Mouse (Mus musculus): ENCODE measurements around the gene Ptprcap. TPM values are rescaled to one million over a fixed set of nuclear protein-coding genes. Genes with fewer than 3 reads are reported as not detected.
"Not testable (repeated sequence)": the region's sequence is repeated elsewhere in the genome, so short reads cannot be mapped to it uniquely, and the experiment has no call there.

Ptprcap gene
- polyA plus RNA-seq, 1 experiment: 1.9 TPM

- peak in 1 of 2 experiments; percentile 46 for DNase-seq (ENCODE audit: extremely low spot score in 1 of 2, low spot score in 1 of 2)
Measured at GRCm38 (mm10) chr19:4125268-4125667, 28.1 kb upstream of the Ptprcap start.

DNA sequence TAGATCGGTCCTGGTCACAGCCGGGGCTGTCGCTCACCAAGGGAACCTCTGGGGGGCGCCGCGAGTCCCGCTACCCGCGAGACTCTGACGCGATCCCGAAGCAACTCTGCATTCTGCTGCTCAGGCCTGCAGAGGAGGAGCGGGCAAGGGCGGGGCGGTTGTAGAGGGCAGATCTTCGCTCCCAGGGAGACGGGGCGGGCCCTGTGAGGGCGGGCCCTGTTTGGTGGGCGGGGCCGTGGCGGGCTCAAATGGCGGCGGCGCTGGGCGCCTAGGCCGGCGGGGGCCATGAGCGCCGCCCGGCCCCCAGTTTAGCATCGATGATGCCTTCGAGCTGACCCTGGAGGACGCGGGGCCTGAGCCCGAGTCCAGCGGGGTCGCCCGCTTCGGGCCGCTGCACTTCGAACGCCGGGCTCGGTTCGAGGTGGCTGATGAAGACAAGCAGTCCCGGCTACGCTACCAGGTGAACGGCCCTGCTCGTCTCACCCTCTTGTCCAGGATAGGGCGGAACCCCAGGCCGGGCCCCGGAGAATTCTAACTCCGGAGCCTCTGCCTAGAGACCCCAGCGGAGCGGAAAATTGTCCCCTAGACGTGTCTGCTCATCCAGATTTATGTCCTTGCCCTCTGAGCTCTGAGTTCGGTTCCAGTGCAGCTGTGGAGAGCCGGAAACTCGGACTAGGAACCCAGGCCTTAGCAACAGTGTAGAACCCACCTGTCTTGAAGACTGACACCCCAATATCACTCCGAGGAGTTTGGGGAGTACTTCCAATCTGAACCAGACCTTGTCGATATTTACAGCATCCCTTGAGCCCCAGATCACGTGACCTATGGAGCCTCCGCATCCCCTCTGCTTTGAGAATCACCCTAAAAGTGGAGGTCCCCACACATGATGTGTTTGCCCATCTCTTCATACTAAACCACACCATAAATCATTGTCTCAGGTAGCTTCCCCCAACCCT, 27.4 kb upstream of the Ptprcap start, which contains the start of gene Aip:
Gene Aip (minus strand): TSS at position 118 of the 956 bp plus-strand sequence.
- peak; percentile 96 to 98 for DNase-seq (ENCODE audit: extremely low spot score in 1 of 2, low spot score in 1 of 2)

- DNase-seq (ENCODE audit: extremely low spot score in 1 of 2, low spot score in 1 of 2): no peak
Measured at GRCm38 (mm10) chr19:4126759-4127495, 26.5 kb upstream of the Ptprcap start.

DNA sequence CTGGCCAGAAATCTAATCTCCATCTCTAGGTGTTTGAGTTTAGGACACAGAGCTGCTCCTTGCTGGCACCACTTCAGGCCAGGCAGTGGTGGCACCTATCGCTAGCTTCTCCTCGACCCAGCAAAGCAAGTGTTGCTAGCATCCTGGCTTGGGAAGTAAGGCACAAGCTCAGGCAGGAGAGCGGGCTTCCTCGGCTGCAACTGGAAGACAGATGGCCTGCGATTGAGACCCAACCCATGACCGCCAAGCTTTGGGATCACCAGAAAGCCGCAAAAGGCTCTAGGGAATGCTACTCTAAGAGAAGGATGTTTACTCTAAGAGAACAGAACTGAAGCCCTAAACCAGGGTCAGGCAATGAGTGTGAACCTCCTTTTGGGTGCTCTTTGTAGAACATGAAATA, 23.9 kb upstream of the Ptprcap start:
- DNase-seq (ENCODE audit: extremely low spot score in 1 of 2, low spot score in 1 of 2): no peak

- no peak for DNase-seq (ENCODE audit: extremely low spot score in 1 of 2, low spot score in 1 of 2)
Measured at GRCm38 (mm10) chr19:4130106-4130505, 23.3 kb upstream of the Ptprcap start.

DNA sequence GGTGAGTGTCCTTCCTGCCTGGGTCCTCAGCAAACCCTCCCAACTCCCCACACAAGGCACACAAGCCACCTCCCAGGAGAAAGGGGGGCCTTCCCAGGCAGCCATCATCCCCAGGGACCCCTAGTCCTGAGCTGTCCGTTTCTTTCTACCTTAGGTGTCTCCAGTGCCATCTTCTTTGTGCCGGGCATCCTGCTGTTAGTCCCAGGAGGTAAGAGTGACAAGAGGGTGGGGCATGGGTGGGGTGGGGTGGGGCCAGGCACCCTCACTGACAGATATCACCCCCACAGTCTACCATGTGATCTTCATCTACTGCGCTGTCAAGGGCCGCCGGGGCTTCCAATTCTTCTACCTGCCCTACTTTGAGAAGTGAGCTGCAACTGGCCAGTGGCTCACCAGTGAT, 22.3 kb upstream of the Ptprcap start:
- no peak for DNase-seq (ENCODE audit: extremely low spot score in 1 of 2, low spot score in 1 of 2)

DNA sequence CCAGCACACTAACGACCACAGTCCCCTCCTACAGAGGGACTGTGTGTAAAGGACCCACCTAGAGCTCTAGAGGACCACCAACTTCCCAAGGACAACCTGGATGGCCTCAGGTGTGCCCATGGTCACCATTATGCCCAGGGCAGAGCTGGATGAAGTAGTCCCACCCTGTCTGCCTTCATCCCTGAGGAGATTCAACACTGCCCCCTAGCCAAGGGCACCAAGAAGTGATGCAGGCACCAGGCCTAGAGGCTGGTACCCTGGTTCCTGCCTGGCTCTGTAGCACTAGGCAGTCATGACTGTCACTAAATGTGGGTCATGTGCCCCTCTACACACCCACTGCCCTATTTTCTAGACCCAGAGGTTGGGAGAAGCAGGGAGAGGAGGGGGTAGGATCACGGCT, 21.6 kb upstream of the Ptprcap start:
- DNase-seq (ENCODE audit: extremely low spot score in 1 of 2, low spot score in 1 of 2): no peak

- DNase-seq (ENCODE audit: extremely low spot score in 1 of 2, low spot score in 1 of 2): no peak
Measured at GRCm38 (mm10) chr19:4134354-4134753, 19.1 kb upstream of the Ptprcap start.

GRCm38 (mm10) chr19:4135229-4135962, 18.0 kb upstream of the Ptprcap start:
- not testable (repeated sequence) for DNase-seq (ENCODE audit: extremely low spot score in 1 of 2, low spot score in 1 of 2)

DNA sequence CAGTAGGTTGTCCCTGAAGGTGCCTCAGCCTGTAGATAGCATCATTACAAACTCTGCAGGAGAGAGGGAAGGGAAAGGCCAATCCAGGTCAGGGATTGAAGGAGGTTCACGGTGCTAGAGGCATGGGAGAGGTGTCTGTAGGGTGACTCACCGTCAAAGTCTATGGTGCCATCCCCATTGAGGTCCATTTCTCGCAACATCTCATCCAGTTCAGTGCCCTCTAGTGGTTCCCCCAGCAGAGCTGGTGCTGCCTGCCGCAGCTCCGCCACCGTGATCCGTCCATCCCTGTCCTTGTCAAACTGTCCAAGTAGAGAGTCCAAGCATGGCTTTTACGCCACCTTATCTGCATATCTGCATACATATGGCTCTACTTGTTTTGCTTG, 17.4 kb upstream of the Ptprcap start:
- DNase-seq (ENCODE audit: extremely low spot score in 1 of 2, low spot score in 1 of 2): not testable (repeated sequence)

DNA sequence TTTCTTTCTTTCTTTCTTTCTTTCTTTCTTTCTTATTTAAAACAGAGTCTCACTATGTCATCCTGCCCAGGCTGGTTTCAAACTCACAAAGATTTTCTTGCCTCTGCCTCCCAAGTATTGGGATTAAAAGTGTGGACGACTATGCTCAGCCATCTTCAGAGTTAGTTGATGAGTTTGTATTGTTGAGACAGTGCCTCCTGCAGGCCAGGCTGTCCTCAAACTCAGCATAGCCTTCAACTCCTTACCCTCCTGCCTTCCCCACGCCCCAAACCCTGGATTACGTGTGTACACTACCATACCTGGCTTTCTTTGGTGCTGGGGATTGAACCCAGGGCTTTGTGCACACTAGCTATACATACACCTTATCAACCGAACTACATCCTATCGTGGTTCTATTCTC, 16.9 kb upstream of the Ptprcap start:
- DNase-seq (ENCODE audit: extremely low spot score in 1 of 2, low spot score in 1 of 2): no peak

DNA sequence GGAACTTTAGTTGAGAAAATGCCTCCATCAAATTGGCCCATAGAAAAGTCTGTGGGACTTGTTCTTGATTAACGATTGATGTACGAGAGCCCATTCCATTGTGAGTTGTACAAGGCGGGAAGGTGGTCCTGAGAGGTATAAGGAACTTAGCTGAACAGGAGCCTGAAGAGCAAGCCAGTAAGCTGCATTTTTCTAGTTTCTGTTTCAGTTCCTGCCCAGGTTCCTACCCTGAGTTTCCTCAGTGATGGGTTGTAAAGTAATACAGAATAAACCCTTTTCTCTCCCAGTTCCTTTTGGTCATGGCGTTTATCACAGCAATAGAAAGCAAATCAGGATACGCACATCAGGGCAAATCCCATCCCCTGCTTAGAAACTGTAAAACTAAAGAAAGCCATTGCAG, 15.5 kb upstream of the Ptprcap start:
- no peak for DNase-seq (ENCODE audit: extremely low spot score in 1 of 2, low spot score in 1 of 2)

- no peak for DNase-seq (ENCODE audit: extremely low spot score in 1 of 2, low spot score in 1 of 2)
Measured at GRCm38 (mm10) chr19:4139446-4139845, 14.0 kb upstream of the Ptprcap start, which contains the start of gene Gpr152. TSS of gene Gpr152 (plus strand) at chr19:4139787.

DNA sequence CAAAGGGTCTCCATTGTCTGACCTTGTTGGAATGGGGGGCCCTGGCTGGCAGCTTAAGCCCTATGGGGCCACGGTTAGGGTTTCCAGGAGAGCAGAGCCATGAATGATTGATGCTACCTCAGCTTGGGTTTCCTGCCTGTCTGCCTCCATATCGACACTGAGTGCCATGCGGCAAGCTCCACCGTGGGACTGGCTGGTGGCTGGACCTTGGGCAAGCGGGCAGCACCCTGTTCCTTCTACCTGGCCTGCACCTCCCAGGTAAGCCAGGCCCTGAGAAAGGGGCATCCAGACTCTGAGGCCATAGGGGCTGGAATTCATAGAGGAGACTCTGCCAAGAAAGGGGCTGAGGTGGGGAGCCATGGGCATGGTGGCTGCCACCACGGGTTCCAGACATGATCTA, 13.3 kb upstream of the Ptprcap start:
- no peak for DNase-seq (ENCODE audit: extremely low spot score in 1 of 2, low spot score in 1 of 2)

DNA sequence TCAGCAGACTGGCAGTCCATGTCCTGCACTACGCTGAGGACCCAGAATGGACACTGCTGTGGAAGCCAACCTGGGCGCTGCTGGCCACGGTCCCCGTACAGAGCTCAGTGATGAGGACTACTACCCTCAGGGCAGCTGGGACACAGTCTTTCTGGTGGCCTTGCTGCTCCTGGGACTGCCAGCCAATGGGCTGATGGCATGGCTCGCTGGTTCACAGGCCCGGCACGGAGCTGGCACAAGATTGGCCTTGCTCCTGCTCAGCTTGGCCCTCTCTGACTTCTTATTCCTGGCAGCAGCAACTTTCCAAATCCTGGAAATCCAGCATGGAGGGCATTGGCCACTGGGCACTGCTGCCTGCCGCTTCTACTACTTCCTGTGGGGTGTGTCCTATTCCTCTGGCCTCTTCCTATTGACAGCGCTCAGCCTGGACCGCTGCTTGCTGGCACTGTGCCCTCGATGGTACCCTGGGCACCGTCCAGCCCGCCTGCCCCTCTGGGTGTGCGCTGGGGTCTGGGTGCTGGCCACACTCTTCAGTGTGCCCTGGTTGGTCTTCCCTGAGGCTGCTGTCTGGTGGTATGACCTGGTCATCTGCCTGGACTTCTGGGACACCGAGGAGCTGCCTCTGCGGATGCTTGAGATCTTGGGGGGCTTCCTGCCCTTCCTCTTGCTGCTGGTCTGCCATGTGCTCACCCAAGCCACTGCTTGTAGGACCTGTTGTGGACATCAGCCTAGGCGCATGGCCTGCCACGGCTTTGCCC, 10.8 kb upstream of the Ptprcap start:
- no peak for DNase-seq (ENCODE audit: extremely low spot score in 1 of 2, low spot score in 1 of 2)

- no peak for DNase-seq (ENCODE audit: extremely low spot score in 1 of 2, low spot score in 1 of 2)
Measured at GRCm38 (mm10) chr19:4143759-4144268, 9.6 kb upstream of the Ptprcap start, which contains the start of gene Cabp4. TSS of gene Cabp4 (minus strand) at chr19:4144033.

DNA sequence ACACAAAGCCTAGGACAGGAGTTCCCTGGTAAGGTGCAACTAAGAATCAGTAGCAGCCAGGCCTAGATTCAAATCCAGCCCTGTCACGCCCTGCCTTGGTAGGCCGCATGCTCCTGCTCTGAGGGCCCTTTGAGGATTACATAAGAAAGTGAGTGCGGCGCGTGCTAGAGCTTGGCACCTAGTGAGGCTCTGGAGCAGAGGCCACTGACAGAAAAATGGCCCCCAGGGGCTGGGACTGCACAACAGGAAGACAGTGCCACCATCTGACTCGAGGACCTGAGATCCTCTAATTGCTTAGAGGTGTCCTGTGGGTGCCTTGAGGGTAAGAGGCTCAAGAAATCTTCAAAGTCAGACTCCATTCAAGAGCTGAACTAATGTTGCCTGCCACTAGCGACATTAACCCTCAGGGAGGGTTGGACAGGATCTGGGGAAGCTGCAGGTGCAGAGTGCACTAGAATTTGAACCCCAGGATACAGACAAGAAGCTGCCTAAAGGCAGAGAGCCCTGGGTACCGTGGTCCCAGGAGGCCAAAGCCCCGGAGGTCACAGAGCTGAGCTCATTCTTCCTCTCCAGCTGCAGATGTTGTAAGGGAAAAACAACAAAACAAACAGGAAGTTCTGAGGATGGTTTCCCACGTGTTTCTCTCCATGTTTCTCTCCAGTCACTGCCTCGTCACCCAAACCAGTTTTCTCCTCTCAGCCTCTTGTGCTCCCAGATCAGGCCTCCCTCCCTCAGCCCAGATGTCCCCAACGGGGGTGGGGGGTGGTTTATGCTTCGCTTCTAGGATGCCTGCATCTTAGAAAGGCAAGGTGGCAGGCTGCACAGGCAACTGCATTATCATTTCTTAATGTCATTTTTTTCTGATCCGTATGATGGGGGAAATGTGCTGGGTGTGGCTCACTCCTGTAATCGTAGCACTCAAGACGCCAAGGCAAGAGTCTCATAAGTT, 8.6 kb upstream of the Ptprcap start:
- DNase-seq (ENCODE audit: extremely low spot score in 1 of 2, low spot score in 1 of 2): no peak

- DNase-seq (ENCODE audit: extremely low spot score in 1 of 2, low spot score in 1 of 2): no peak
Measured at GRCm38 (mm10) chr19:4145936-4146335, 7.5 kb upstream of the Ptprcap start.

Data from frontal cortex, adult 2 months (tissue).